Mouse (Mus musculus) liver, embryonic 14.5 days (tissue): ENCODE measurements at regions not wholly inside any gene's neighbourhood (a gene's known extent, or its start where the extent isn't known, plus 50 kb on each side); places are given as distances from the start of the nearest gene placed in this dataset.

Source experiments
- CTCF ChIP-seq: IDR thresholded peaks from 2 replicates; pipeline ENCODE4 v1.5.1; 2016; ENCODE audit warnings: antibody characterized with exemption, low read depth, control low read depth
- EP300 ChIP-seq: IDR thresholded peaks from 2 replicates; pipeline ENCODE4 v1.6.1; 2016; ENCODE audit warnings: antibody characterized with exemption, low read depth

- TF ChIP-seq CTCF (no peak), EP300 (no peak)
Observed at GRCm38 (mm10) chr12:56055382-56055781, 219.3 kb downstream of the Brms1l start.
